Mouse (Mus musculus) left cerebral cortex, postnatal 14 days (tissue): ENCODE measurements around the gene Gm44965. TPM values are rescaled to one million over a fixed set of nuclear protein-coding genes. Genes with fewer than 3 reads are reported as not detected.
"Not testable (repeated sequence)": the region's sequence is repeated elsewhere in the genome, so short reads cannot be mapped to it uniquely, and the experiment has no call there.

Source experiments
- DNase-seq, 2 experiments: peaks; one replicate each; pipeline ENCODE4 v3.0.0; 2021 to 2022; ENCODE audit warnings: low spot score in 2 of 2, mixed read lengths in 1 of 2
- intact Hi-C: fragments of 180-260 bp; cut with DNase I; formaldehyde crosslinking; loops from one replicate; pipeline ENCODE4 v1.15.1; 2025
- total RNA-seq, 2 experiments: library from RNA; stranded (reverse); gene quantifications; 2 replicates each; pipeline ENCODE4 v1.2.3; 2021

Gene Gm44965
- total RNA-seq, 2 experiments from 2014 or later, result not detected

DNA sequence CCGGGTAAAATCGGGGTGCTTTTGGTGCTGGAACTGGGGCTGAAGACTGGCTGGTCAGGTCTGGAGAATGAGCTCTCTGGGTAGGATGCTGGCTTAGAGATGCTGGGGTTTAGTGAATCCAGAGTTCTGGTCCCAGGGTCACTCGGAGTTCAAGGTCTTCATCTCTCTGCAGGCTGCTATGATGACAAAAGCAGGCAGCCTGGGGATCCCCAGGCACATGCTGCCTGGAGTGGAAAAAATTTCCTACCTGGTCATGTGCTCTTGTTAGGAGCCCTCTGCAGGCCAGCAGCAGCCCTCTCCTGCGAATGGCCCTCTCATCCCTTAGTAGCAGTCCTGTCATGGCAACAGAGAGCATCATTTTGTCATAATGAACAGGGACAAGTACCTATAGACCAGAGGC is 19.7 kb downstream of the Gm44965 start:
- no peak for DNase-seq
- intact Hi-C loops, result no loop called here

DNA sequence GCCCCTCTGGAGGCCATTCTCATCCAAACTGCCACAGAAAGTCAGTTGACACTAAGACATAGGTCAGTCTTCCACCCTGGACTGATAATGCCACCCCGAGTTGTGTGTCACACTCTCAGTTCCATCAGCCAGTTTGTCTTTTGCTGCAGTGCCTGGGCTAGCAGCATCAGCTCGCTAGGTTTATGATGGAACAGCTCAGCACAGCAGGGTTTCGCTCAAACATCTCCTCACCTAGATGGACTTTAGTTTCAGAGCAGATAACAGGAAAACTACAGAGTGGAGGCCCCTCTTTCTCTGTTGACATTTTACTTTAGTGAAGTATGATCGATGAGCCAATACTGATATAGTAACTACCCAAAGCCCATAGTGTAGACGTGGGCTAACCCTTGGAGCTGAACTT is 21.0 kb downstream of the Gm44965 start:
- intact Hi-C loops, result no loop called here
- no peak for DNase-seq

- DNase-seq, result no peak
- intact Hi-C loops, result no loop called here
Observed at GRCm38 (mm10) chr6:48620031-48620430, 26.3 kb downstream of the Gm44965 start.

- intact Hi-C loops, DNase-seq: not testable (repeated sequence)
Observed at GRCm38 (mm10) chr6:48622186-48622843, 28.6 kb downstream of the Gm44965 start.

DNA sequence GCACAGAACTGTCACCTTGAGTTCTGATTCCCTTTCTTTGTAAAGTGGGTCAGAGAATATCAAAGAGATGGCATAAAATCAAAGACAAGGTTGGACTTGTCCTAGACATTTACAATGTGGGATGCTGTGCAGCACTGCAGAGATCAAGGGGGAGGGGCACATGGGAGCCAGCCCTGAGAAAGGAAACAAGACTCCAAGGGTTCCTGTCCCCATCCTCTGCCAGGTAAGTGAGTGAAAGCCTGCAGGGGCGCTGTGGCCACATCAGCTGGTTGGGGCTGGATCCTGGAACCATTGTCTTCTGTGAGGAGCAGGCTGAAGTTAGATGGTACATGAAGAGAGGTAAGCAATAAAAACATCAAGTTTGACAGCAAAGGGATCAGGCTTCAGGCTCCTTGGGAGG is 29.7 kb downstream of the Gm44965 start:
- intact Hi-C loops, result no loop called here

DNA sequence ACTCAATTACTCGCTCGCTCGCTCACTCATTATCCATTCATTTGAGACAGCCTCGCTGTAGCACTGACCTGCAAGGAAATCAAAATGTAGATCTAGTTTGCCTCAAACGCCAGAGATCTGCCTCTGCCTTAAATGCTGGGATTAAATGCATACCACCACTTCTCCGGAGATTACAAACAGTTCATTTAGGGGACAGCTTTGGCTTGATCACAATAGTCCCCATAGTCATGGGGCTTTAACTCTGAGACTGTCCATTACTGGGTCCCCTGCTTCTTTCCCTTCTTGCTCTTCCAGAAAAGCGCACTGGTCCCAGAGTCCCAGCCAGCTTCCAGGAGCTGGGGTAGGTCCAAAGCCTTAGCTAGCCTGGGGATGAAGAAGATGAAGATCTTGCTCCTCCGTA is 32.7 kb downstream of the Gm44965 start, which contains the start of gene AI854703:
Gene AI854703, plus strand, starts transcription at position 301 of the 400 bp plus-strand sequence.
- intact Hi-C loops, result loop anchor here (5.0 kb wide), 1 partner anchor 34 kb away; the partner anchor contains the start of genes Gm44965 and Repin1
- no peak for DNase-seq

More for the DNA sequence above, 29.7 kb downstream of the Gm44965 start:
- no peak for DNase-seq

DNA sequence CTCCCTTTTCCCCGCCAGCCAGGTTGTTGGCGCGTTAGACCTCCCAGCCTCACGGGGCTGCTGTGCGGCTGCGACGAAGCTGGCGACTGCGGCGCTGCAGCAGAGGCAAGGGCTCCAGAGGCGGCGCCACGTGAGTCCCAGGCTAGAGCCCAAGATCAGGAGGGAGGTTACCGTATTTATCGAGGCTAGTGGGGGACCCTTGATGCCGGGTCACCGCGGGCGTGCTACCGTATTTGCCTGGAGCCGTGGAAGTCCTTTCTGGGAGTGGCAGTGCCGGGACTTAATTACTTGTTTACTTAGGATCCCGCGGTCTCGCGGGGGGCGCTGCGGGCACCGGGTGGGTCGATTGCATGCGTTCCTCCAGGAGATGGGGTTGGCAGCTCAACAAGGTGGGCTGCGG is 33.2 kb downstream of the Gm44965 start:
- intact Hi-C loops, result loop anchor here (5.0 kb wide), 1 partner anchor 35 kb away; the partner anchor contains the start of genes Gm44965 and Repin1
- peak; percentile 69 to 70 for DNase-seq

GRCm38 (mm10) chr6:48627511-48627924 is 33.8 kb downstream of the Gm44965 start:
- no peak for DNase-seq
- intact Hi-C loops, result loop anchor here (5.0 kb wide), 1 partner anchor 35 kb away; the partner anchor contains the start of genes Gm44965 and Repin1

- no peak for DNase-seq
- intact Hi-C loops, result loop anchor here (5.0 kb wide), 1 partner anchor 36 kb away; the partner anchor contains the start of genes Gm44965 and Repin1
Observed at GRCm38 (mm10) chr6:48628377-48628776, 34.6 kb downstream of the Gm44965 start.

- intact Hi-C loops, result loop anchor here (5.0 kb wide), 1 partner anchor 37 kb away; the partner anchor contains the start of genes Gm44965 and Repin1
Observed at GRCm38 (mm10) chr6:48628808-48629660, 35.3 kb downstream of the Gm44965 start.

DNA sequence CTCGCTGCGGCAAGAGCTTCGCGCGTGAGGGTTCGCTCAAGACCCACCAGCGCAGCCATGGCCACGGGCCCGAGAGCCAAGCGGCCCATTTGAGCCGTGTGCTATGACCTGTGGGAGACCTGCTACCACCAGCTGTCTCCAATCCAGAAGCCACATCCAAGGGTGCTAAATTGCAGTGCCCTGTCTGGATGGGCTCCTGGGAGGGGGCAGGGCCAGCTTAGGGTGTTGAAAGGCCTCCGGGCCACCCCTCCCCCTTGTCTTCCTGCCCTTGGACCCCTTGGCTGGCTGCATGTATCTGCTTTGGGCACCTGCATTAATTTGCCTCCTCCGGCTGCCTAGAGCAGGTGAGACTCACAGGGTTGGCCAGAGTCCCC is 35.9 kb downstream of the Gm44965 start:
- DNase-seq, result no peak

More at GRCm38 (mm10) chr6:48628808-48629660, 35.3 kb downstream of the Gm44965 start:
- DNase-seq, result peak; percentile 31 to 66

GRCm38 (mm10) chr6:48630831-48631230 is 37.1 kb downstream of the Gm44965 start:
- intact Hi-C loops, result no loop called here
- DNase-seq, result no peak

More for the DNA sequence above, 35.9 kb downstream of the Gm44965 start:
- intact Hi-C loops, result loop anchor here (5.0 kb wide), 1 partner anchor 37 kb away; the partner anchor contains the start of genes Gm44965 and Repin1

GRCm38 (mm10) chr6:48635105-48635504 is 41.4 kb downstream of the Gm44965 start:
- no peak for DNase-seq
- intact Hi-C loops, result no loop called here

DNA sequence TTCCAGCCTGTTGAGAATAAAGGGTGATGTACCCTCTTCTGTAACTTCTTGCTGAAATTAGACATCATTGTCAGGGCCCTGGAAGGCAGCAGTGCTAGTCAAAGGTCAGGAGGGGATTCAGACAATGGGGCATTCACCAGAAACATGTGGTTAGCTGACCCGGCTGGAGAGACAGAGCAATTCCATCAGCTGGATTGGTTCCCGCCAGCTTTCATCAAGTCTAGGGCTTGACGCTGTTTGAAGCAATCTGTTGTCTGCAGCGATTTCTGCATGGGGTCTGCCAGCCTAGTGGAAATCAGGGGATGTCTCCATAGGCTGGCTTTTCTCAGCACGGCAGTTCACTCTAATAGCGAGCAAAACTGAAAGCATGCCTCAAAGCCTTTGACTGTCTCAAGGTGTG is 42.8 kb downstream of the Gm44965 start:
- DNase-seq, result no peak
- intact Hi-C loops, result no loop called here

DNA sequence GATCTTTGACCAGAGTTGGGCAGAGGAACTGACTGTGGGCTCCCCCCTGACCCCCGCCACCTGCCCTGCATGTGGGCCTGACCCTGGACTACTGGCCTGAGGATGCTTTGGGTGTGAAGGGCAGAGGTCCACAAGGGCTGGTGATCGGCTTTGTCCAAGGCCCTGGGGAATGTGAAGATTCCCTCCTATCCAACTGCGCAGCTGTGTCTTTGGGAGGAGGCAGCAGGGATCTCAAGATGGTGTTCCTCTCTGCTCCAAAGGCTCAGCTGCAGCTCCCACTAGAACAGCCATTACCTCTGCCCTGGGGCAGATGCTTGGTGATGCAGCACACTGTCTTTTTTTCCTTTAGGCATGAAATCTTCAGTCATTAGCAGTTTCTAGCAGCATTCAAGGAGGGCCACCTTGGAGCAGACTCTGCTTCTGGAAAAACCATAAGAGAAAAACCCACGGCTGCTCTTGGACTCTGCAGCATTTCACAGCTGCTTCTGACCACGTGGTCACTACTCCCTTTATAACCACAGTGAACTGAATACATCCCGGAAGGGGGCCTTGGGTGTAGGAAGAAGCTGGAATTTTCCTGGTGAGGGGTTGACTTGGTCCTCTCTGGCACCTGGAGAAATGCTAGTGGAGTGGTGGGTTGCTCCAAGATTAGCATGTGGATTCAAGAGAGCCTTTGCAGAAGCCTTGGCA is 44.2 kb downstream of the Gm44965 start:
- intact Hi-C loops, result no loop called here

GRCm38 (mm10) chr6:48638553-48638952 is 44.8 kb downstream of the Gm44965 start:
- no peak for DNase-seq
- intact Hi-C loops, result no loop called here

More for the DNA sequence above, 44.2 kb downstream of the Gm44965 start:
- no peak for DNase-seq

DNA sequence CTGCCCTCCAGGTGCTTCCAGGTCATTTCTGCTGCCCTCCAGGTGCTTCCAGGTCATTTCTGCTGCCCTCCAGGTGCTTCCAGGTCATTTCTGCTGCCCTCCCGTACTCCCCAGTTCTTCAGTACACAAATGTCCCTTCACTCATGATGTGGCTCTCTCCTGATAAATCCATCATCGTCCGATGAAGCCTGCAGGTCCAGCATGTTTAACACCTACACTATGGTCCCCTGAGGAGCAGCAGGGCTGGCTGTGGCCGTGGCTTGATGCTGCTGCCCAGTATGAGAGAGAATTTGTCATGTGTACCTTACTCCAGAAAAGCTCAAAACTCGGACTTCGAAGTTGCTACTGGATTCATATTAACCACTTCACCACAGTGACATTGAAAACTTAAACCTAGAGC is 47.6 kb downstream of the Gm44965 start:
- no peak for DNase-seq
- intact Hi-C loops, result loop anchor here (5.0 to 10.0 kb wide), 2 partner anchors 97 to 464 kb away; no protein-coding TSS in a partner anchor

DNA sequence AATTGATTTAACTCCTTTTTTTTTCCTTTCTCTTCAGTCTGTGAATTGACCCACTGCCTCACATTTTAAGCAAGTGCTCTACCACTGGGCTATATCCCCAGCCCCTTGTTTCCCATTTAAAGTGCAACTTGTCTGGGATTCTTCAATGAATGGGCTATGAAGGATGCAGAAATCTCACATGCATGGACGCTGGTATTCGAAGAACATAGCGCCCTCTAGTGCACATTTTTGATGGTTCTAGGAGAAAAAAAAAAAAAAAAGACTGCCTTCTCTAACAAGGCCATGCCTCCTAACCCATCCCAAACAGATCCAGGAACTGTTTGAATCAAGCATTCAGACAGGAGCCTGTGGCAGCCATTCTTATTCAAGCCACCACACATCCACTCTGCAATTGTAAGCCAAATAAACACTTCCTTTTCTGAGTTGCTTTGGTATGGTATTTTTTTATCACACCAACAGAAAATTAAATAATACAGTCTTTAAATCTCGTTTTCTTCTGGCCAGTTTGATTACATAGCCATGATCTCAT is 49.1 kb downstream of the Gm44965 start:
- intact Hi-C loops, result loop anchor here (2.0 to 10.0 kb wide), 3 partner anchors 60 to 466 kb away; no protein-coding TSS in a partner anchor
- DNase-seq, result peak; percentile 58 to 60
